Comparison of ENCODE assay signal across 8 mouse cellular contexts in the genomic region with DNA sequence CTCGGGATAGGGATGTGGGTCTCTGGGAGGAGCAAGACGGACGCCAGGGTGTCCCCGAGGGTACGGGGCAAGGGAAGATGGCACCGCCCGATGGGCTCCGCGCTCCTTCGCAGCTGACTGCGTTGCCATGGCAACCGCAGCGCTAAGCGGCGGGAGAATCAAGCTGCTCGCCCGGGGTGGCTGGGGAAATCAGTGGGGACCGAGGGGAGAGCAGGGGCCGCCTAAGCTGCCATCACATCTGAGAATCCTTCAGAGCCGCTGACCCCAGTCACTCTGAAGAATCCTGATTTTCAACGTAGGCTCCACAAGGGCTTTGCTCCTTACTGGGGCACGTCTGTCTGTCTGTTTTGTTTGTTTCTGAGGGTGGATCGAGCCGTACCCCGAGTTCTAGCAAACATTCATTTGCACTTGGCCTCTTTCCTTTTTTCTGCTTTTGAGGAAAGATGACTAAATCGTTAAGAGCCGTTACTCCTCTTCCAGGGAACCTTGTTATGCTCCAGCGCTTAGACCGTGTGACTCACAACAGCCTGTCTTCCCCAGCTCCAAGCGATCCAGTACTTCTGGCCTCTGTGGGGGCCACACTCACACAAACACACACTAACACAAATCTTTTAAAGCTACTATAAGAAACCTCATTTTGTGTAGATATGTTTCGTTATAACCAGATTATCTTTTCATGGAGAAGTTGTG. TPM values are rescaled to one million over a fixed set of nuclear protein-coding genes. Genes with fewer than 3 reads are reported as not detected.
DNase-seq lines count a peak whose midpoint lies in the region; ATAC-seq lines count a peak whose summit lies in the region.

No protein-coding gene starts in this region.

- peak overlapping the region; percentile 56 for H3K4me2 ChIP-seq in kidney, embryonic 14.5 days (replicated peaks; ENCODE audit: low read depth, low read length)
- peak overlapping the region; percentile 84 for H3K4me2 ChIP-seq in hindbrain, embryonic 11.5 days (replicated peaks; ENCODE audit: low read depth, low read length)
- peak overlapping the region; percentile 56 for H3K4me2 ChIP-seq in midbrain, embryonic 11.5 days

- H3K36me3 ChIP-seq in kidney, embryonic 14.5 days (ENCODE audit: control insufficient read depth, insufficient read depth, low read length): peaks cover 28% of the 10 kb centered on the region
- peaks cover 16% of the 10 kb centered on the region for H3K36me3 ChIP-seq in hindbrain, embryonic 11.5 days (ENCODE audit: control insufficient read depth, insufficient read depth, low read length)
- H3K36me3 ChIP-seq in midbrain, embryonic 11.5 days (ENCODE audit: control insufficient read depth, insufficient read depth, low read length): peaks cover 14% of the 10 kb centered on the region

- H3K9me3 ChIP-seq in kidney, embryonic 14.5 days (ENCODE audit: control insufficient read depth, low read length): no peaks in the 10 kb centered on the region
- no peaks in the 10 kb centered on the region for H3K9me3 ChIP-seq in hindbrain, embryonic 11.5 days (ENCODE audit: control insufficient read depth, low read length)
- no peaks in the 10 kb centered on the region for H3K9me3 ChIP-seq in midbrain, embryonic 11.5 days (ENCODE audit: control insufficient read depth, low read length)

- peak overlapping the region; percentile 92 for H3K4me3 ChIP-seq in kidney, embryonic 14.5 days (ENCODE audit: low read length)
- H3K4me3 ChIP-seq in hindbrain, embryonic 11.5 days (ENCODE audit: low read depth, low read length): peak overlapping the region; percentile 98
- H3K4me3 ChIP-seq in midbrain, embryonic 11.5 days (ENCODE audit: low read depth, low read length): peak overlapping the region; percentile 93

- ATAC-seq in kidney, embryonic 14.5 days (ENCODE audit: low FRiP score, low TSS enrichment): no peak
- no peak for ATAC-seq in hindbrain, embryonic 11.5 days (ENCODE audit: low FRiP score)
- ATAC-seq in midbrain, embryonic 11.5 days (ENCODE audit: low FRiP score): 0 out of 2 replicates have a peak, but pooled peaks have one; percentile 11

- H3K27me3 ChIP-seq in kidney, embryonic 14.5 days (ENCODE audit: control insufficient read depth, insufficient read depth, low read length): no peaks in the 10 kb centered on the region
- peaks cover 3% of the 10 kb centered on the region; the same call in 1 of the 2 replicates for H3K27me3 ChIP-seq in hindbrain, embryonic 11.5 days (ENCODE audit: control insufficient read depth, insufficient read depth, low read length)
- no peaks in the 10 kb centered on the region for H3K27me3 ChIP-seq in midbrain, embryonic 11.5 days (ENCODE audit: control insufficient read depth, insufficient read depth, low read length)

- peak overlapping the region; percentile 98 for H3K9ac ChIP-seq in kidney, embryonic 14.5 days (ENCODE audit: low read depth, low read length)
- H3K9ac ChIP-seq in hindbrain, embryonic 11.5 days (ENCODE audit: low read depth, low read length): peak overlapping the region; percentile 97
- peak overlapping the region; percentile 94 for H3K9ac ChIP-seq in midbrain, embryonic 11.5 days (ENCODE audit: low read length)

- H3K4me1 ChIP-seq in kidney, embryonic 14.5 days (ENCODE audit: control insufficient read depth, insufficient read depth, low read length): peaks cover 5% of the 10 kb centered on the region
- peaks cover 8% of the 10 kb centered on the region for H3K4me1 ChIP-seq in hindbrain, embryonic 11.5 days (replicated peaks; ENCODE audit: control insufficient read depth, insufficient read depth, low read length)
- H3K4me1 ChIP-seq in midbrain, embryonic 11.5 days (ENCODE audit: control insufficient read depth, insufficient read depth, low read length): peaks cover 16% of the 10 kb centered on the region

- WGBS in kidney, embryonic 14.5 days: 3% methylated on average over 31 of the region's 31 CpGs
- 2% methylated on average over 30 of the region's 31 CpGs for WGBS in hindbrain, embryonic 11.5 days
- WGBS in midbrain, embryonic 11.5 days: 1% methylated on average over 31 of the region's 31 CpGs

- no peak for DNase-seq in kidney, postnatal 10 days
- DNase-seq in adipocyte (ENCODE audit: low spot score): peak; percentile 37
- DNase-seq in hindbrain, embryonic 11.5 days (ENCODE audit: low spot score): no peak
- no peak for DNase-seq in midbrain, embryonic 11.5 days (ENCODE audit: low spot score, missing footprints)
- DNase-seq in right cerebral cortex, postnatal 14 days: no peak
- no peak for DNase-seq in urinary bladder, postnatal 10 days (ENCODE audit: low spot score)
- no peak for DNase-seq in layer of hippocampus, adult 9-11 months

- H3K27ac ChIP-seq in kidney, embryonic 14.5 days (ENCODE audit: low read depth, low read length): peak overlapping the region; percentile 80
- peak overlapping the region; percentile 96 for H3K27ac ChIP-seq in hindbrain, embryonic 11.5 days (ENCODE audit: low read depth, low read length)
- peak overlapping the region; percentile 97 for H3K27ac ChIP-seq in midbrain, embryonic 11.5 days (ENCODE audit: low read depth, low read length)

RNA-seq across cellular contexts. Expression of a gene that starts 0.5 kb away (rescaled TPM):
- polyA plus RNA-seq in kidney, embryonic 14.5 days (2014; fragmentation: Nextera tagmentation; extraction: Ambion mirVana): 362 and 419 TPM in 2 replicates
- polyA plus RNA-seq in hindbrain, embryonic 11.5 days (2014; fragmentation: Nextera tagmentation; extraction: Ambion mirVana): 378 and 385 TPM in 2 replicates
- 389 and 409 TPM in 2 replicates for polyA plus RNA-seq in midbrain, embryonic 11.5 days (2014; fragmentation: Nextera tagmentation; extraction: Ambion mirVana)

RNA-seq across cellular contexts. Expression of a gene that starts 7.2 kb away (rescaled TPM):
- 0.16 and 0.17 TPM in 2 replicates for polyA plus RNA-seq in kidney, embryonic 14.5 days (2014; fragmentation: Nextera tagmentation; extraction: Ambion mirVana)
- polyA plus RNA-seq in hindbrain, embryonic 11.5 days (2014; fragmentation: Nextera tagmentation; extraction: Ambion mirVana): not detected in 2 replicates
- polyA plus RNA-seq in midbrain, embryonic 11.5 days (2014; fragmentation: Nextera tagmentation; extraction: Ambion mirVana): not detected in 2 replicates

RNA-seq across cellular contexts. Expression of a gene that starts 32.7 kb away (rescaled TPM):
- 21.4 and 37.2 TPM in 2 replicates for polyA plus RNA-seq in kidney, embryonic 14.5 days (2014; fragmentation: Nextera tagmentation; extraction: Ambion mirVana)
- polyA plus RNA-seq in hindbrain, embryonic 11.5 days (2014; fragmentation: Nextera tagmentation; extraction: Ambion mirVana): 12.6 and 15.3 TPM in 2 replicates
- 15.5 and 19.0 TPM in 2 replicates for polyA plus RNA-seq in midbrain, embryonic 11.5 days (2014; fragmentation: Nextera tagmentation; extraction: Ambion mirVana)

RNA-seq across cellular contexts. Expression of a gene that starts 54.9 kb away (rescaled TPM):
- polyA plus RNA-seq in kidney, embryonic 14.5 days (2014; fragmentation: Nextera tagmentation; extraction: Ambion mirVana): 7.1 and 7.9 TPM in 2 replicates
- 4.4 and 6.0 TPM in 2 replicates for polyA plus RNA-seq in hindbrain, embryonic 11.5 days (2014; fragmentation: Nextera tagmentation; extraction: Ambion mirVana)
- polyA plus RNA-seq in midbrain, embryonic 11.5 days (2014; fragmentation: Nextera tagmentation; extraction: Ambion mirVana): 4.2 and 5.2 TPM in 2 replicates

RNA-seq across cellular contexts. Expression of a gene that starts 55.0 kb away (rescaled TPM):
- polyA plus RNA-seq in kidney, embryonic 14.5 days (2014; fragmentation: Nextera tagmentation; extraction: Ambion mirVana): 5.9 and 8.2 TPM in 2 replicates
- polyA plus RNA-seq in hindbrain, embryonic 11.5 days (2014; fragmentation: Nextera tagmentation; extraction: Ambion mirVana): 3.3 and 3.8 TPM in 2 replicates
- polyA plus RNA-seq in midbrain, embryonic 11.5 days (2014; fragmentation: Nextera tagmentation; extraction: Ambion mirVana): 4.1 and 5.1 TPM in 2 replicates
